8 mouse cellular contexts compared by ENCODE assay signal in genomic region chr15:78528726-78529411, GRCm38 (mm10). TPM values are rescaled to one million over a fixed set of nuclear protein-coding genes. Genes with fewer than 3 reads are reported as not detected.
DNase-seq lines count a peak whose midpoint lies in the region; ATAC-seq and TF ChIP-seq lines count a peak whose summit lies in the region.

No protein-coding gene starts in this region.

- peaks cover 33% of the 10 kb centered on the region for H3K4me1 ChIP-seq in cerebellum, adult 2 months (ENCODE audit: control insufficient read depth, insufficient read depth, low read length)
- H3K4me1 ChIP-seq in cortical plate, adult 2 months (ENCODE audit: control insufficient read depth, insufficient read depth, low read length) = peaks cover 4% of the 10 kb centered on the region
- peaks cover 36% of the 10 kb centered on the region for H3K4me1 ChIP-seq in heart, postnatal 0 days (ENCODE audit: control insufficient read depth, insufficient read depth)

- no peak for TF ChIP-seq CTCF in cerebellum, adult 2 months (IDR thresholded peaks at IDR 0.05; ENCODE audit: borderline replicate concordance, insufficient read depth, low read depth, low read length)
- TF ChIP-seq CTCF in cortical plate, adult 2 months (IDR thresholded peaks at IDR 0.05; ENCODE audit: extremely low read depth, insufficient read depth, low read length) = no peak
- TF ChIP-seq CTCF in heart, postnatal 0 days (IDR thresholded peaks at IDR 0.05; ENCODE audit: low read depth) = no peak

- WGBS in cerebellum, adult 2 months = 61% methylated on average over 11 of the region's 11 CpGs
- WGBS in heart, postnatal 0 days = 31% methylated on average over 11 of the region's 11 CpGs

- TF ChIP-seq POLR2A in cerebellum, adult 2 months (IDR thresholded peaks at IDR 0.05; ENCODE audit: borderline replicate concordance, insufficient read depth, low read length) = no peak
- no peak for TF ChIP-seq POLR2A in cortical plate, adult 2 months (IDR thresholded peaks at IDR 0.05; ENCODE audit: extremely low read depth, insufficient read depth, low read length)
- TF ChIP-seq POLR2A in myocyte (IDR thresholded peaks at IDR 0.05; ENCODE audit: insufficient read length, low read depth) = peak; percentile 14

- no peak for ATAC-seq in heart, postnatal 0 days (ENCODE audit: insufficient read depth, low read depth)

- peak overlapping the region; percentile 75 for H3K4me2 ChIP-seq in heart, postnatal 0 days (ENCODE audit: low read depth, low read length)
- peak overlapping the region; percentile 93 for H3K4me2 ChIP-seq in myocyte (ENCODE audit: low read depth)

- no peak overlapping the region for H3K27ac ChIP-seq in cerebellum, adult 2 months (ENCODE audit: insufficient read depth, low read length)
- no peak overlapping the region for H3K27ac ChIP-seq in cortical plate, adult 2 months (ENCODE audit: insufficient read depth, low read length)
- H3K27ac ChIP-seq in heart, postnatal 0 days (ENCODE audit: low read depth) = peak overlapping the region; percentile 92

- peaks cover 22% of the 10 kb centered on the region for H3K79me2 ChIP-seq in myocyte (ENCODE audit: control insufficient read depth, insufficient read depth)

- peak in 1 of 2 experiments; percentile 12 for DNase-seq in cerebellum, adult 2 months
- DNase-seq in cerebellum, adult 11-12 months = no peak
- DNase-seq in heart, postnatal 0 days (ENCODE audit: low spot score) = peak; percentile 62
- DNase-seq in kidney, postnatal 14 days = peak; percentile 71
- DNase-seq in ovary, postnatal 10 days (ENCODE audit: low spot score) = no peak
- DNase-seq in layer of hippocampus, postnatal 14 days (ENCODE audit: low spot score in 2 of 2) = no peak

- peak overlapping the region; percentile 63 for H3K9ac ChIP-seq in heart, postnatal 0 days (replicated peaks; ENCODE audit: low read depth, low read length)

- peaks cover 17% of the 10 kb centered on the region for H3K36me3 ChIP-seq in heart, postnatal 0 days (replicated peaks; ENCODE audit: control insufficient read depth, insufficient read depth, low read length)
- H3K36me3 ChIP-seq in myocyte (ENCODE audit: control insufficient read depth, insufficient read depth) = no peaks in the 10 kb centered on the region

- peak overlapping the region; percentile 9 for H3ac ChIP-seq in myocyte (ENCODE audit: control insufficient read depth, insufficient read length)

- H3K27me3 ChIP-seq in cerebellum, adult 2 months (ENCODE audit: control insufficient read depth, insufficient read depth, low read length) = no peaks in the 10 kb centered on the region
- no peaks in the 10 kb centered on the region for H3K27me3 ChIP-seq in heart, postnatal 0 days (ENCODE audit: control insufficient read depth, insufficient read depth, low read length)
- H3K27me3 ChIP-seq in myocyte (ENCODE audit: control insufficient read depth, insufficient read depth, insufficient read length) = no peaks in the 10 kb centered on the region

- TF ChIP-seq EP300 in heart, postnatal 0 days (IDR thresholded peaks at IDR 0.05; ENCODE audit: low read depth) = no peak

- no peaks in the 10 kb centered on the region for H3K9me3 ChIP-seq in heart, postnatal 0 days (replicated peaks; ENCODE audit: control insufficient read depth, low read length)

- peak overlapping the region; percentile 9 for H3K4me3 ChIP-seq in cerebellum, adult 2 months (replicated peaks; ENCODE audit: insufficient read depth, low read depth, low read length)
- H3K4me3 ChIP-seq in cortical plate, adult 2 months (ENCODE audit: insufficient read depth, low read length) = peak overlapping the region; percentile 35
- peak overlapping the region; percentile 54 for H3K4me3 ChIP-seq in heart, postnatal 0 days (ENCODE audit: low read depth, low read length)
- peak overlapping the region; percentile 62 for H3K4me3 ChIP-seq in myocyte

TF ChIP-seq in myocyte, 11 proteins besides CTCF, POLR2A, EP300 and RAD21:
- TF ChIP-seq USF1 (IDR thresholded peaks at IDR 0.05; ENCODE audit: low read depth) = peak; percentile 94
- no peak for TF ChIP-seq REST (IDR thresholded peaks at IDR 0.05; ENCODE audit: insufficient read depth, insufficient read length)

RNA-seq across cellular contexts. Expression of gene C1qtnf6, which starts 2.3 kb away (rescaled TPM):
- polyA plus RNA-seq in cerebellum, adult 2 months (2012; rRNA removed) = 3.1 and 3.5 TPM in 2 replicates
- 3.6 and 3.9 TPM in 2 replicates for polyA plus RNA-seq in cortical plate, adult 2 months (2012; rRNA removed)
- total RNA-seq in heart, postnatal 0 days (2014; rRNA removed; ENCODE audit: low replicate concordance) = 22.1 and 23.0 TPM in 2 replicates
- 27.4 and 29.9 TPM in 2 replicates for polyA plus RNA-seq in heart, postnatal 0 days (2015; fragmentation: Nextera tagmentation; extraction: Ambion mirVana)
- polyA plus RNA-seq in myocyte (2012; fragmentation: generic; extraction: Trizol) = 66.2 TPM
- total RNA-seq in layer of hippocampus, postnatal 14 days (2021) = 10 to 100 TPM; 10.8 to 12.0 TPM

RNA-seq across cellular contexts. Expression of gene Sstr3, which starts 15.6 kb away (rescaled TPM):
- polyA plus RNA-seq in cerebellum, adult 2 months (2012; rRNA removed) = 9.8 and 12.1 TPM in 2 replicates
- polyA plus RNA-seq in cortical plate, adult 2 months (2012; rRNA removed) = 13.8 and 20.9 TPM in 2 replicates
- total RNA-seq in heart, postnatal 0 days (2014; rRNA removed; ENCODE audit: low replicate concordance) = 0.04 TPM in 1 of 2 replicates, not detected in the other
- polyA plus RNA-seq in heart, postnatal 0 days (2015; fragmentation: Nextera tagmentation; extraction: Ambion mirVana) = 0.12 and 0.19 TPM in 2 replicates
- not detected for polyA plus RNA-seq in myocyte (2012; fragmentation: generic; extraction: Trizol)
- 10 to 100 TPM; 22.9 to 23.9 TPM for total RNA-seq in layer of hippocampus, postnatal 14 days (2021)

RNA-seq across cellular contexts. Expression of gene Il2rb, which starts 33.8 kb away (rescaled TPM):
- polyA plus RNA-seq in cerebellum, adult 2 months (2012; rRNA removed) = 0.10 and 0.25 TPM in 2 replicates
- 0.11 and 0.29 TPM in 2 replicates for polyA plus RNA-seq in cortical plate, adult 2 months (2012; rRNA removed)
- total RNA-seq in heart, postnatal 0 days (2014; rRNA removed; ENCODE audit: low replicate concordance) = 0.12 TPM in 1 of 2 replicates, not detected in the other
- 0.08 TPM in 2 replicates for polyA plus RNA-seq in heart, postnatal 0 days (2015; fragmentation: Nextera tagmentation; extraction: Ambion mirVana)
- polyA plus RNA-seq in myocyte (2012; fragmentation: generic; extraction: Trizol) = 0.67 TPM
- total RNA-seq in layer of hippocampus, postnatal 14 days (2021) = under 1 TPM; 0.07 to 0.12 TPM

RNA-seq across cellular contexts. Expression of gene Rac2, which starts 43.7 kb away (rescaled TPM):
- 1.4 and 1.8 TPM in 2 replicates for polyA plus RNA-seq in cerebellum, adult 2 months (2012; rRNA removed)
- 6.0 and 7.2 TPM in 2 replicates for polyA plus RNA-seq in cortical plate, adult 2 months (2012; rRNA removed)
- 3.1 and 6.5 TPM in 2 replicates for total RNA-seq in heart, postnatal 0 days (2014; rRNA removed; ENCODE audit: low replicate concordance)
- polyA plus RNA-seq in heart, postnatal 0 days (2015; fragmentation: Nextera tagmentation; extraction: Ambion mirVana) = 4.0 and 5.6 TPM in 2 replicates
- polyA plus RNA-seq in myocyte (2012; fragmentation: generic; extraction: Trizol) = not detected
- total RNA-seq in layer of hippocampus, postnatal 14 days (2021) = 1 to 10 TPM; 2.5 to 3.5 TPM

Comparison
In these comparisons a context has a peak if more than half of its experiments do, and no peak if none do; other contexts are left out.
1. DNase-seq: peak in heart, postnatal 0 days (single experiment) and kidney, postnatal 14 days (single experiment); none in cerebellum, adult 11-12 months (single experiment), ovary, postnatal 10 days (single experiment) and layer of hippocampus, postnatal 14 days (0 of 2).
2. H3K4me3 ChIP-seq: peak in every context shown above with its lines; median percentile 62 in myocyte; 54 in heart, postnatal 0 days; 35 in cortical plate, adult 2 months; 9 in cerebellum, adult 2 months.